Mouse (Mus musculus) gastrocnemius, postnatal 14 days (tissue): ENCODE results near the gene Sulf2. TPM values are rescaled to one million over a fixed set of nuclear protein-coding genes. Genes with fewer than 3 reads are reported as not detected.
A peak's percentile ranks its signal among the peaks of the same experiment; 100 is the strongest.
"Not testable (repeated sequence)": the region's sequence is repeated elsewhere in the genome, so short reads cannot be mapped to it uniquely, and the experiment has no call there.

Experiments
- DNase-seq: peaks from one replicate; pipeline ENCODE4 v3.0.0; 2021; ENCODE audit warnings: mixed read lengths
- intact Hi-C: fragments of 180-260 bp; cut with DNase I; formaldehyde crosslinking; loops from one replicate; pipeline ENCODE4 v1.15.1; 2025; ENCODE audit warnings: low total_unique reads
- long read RNA-seq, 2 experiments: library from polyadenylated mRNA; stranded (forward); transcript quantifications; one replicate each; pipeline ENCODE4 v2.0.0; 2021
- total RNA-seq, 2 experiments: library from RNA; stranded (reverse); gene quantifications; 2 replicates each; pipeline ENCODE4 v1.2.3; 2021

Sulf2 gene
- 10 to 100 TPM; 15.3 to 19.6 TPM for total RNA-seq
- long read RNA-seq, experiment 1, transcript Sulf2-201 (21 exons, 3,927 nt): major isoform, 6 of 13 reads
- long read RNA-seq, experiment 1, partial matches to known transcripts: 5 of 13 reads
- long read RNA-seq, experiment 1, other reads (novel, unspliced or antisense): 2 of 13 reads
- long read RNA-seq, experiment 2, full-length matches to known transcripts: 9 of 15 reads
- long read RNA-seq, experiment 2, partial matches to known transcripts: 3 of 15 reads
- long read RNA-seq, experiment 2, other reads (novel, unspliced or antisense): 3 of 15 reads

GRCm38 (mm10) chr2:166155454-166155815 lies at the start of gene Sulf2:
Gene Sulf2 (minus strand): TSS chr2:166155663.
- intact Hi-C loops: no loop called here
- DNase-seq: peak; percentile 79

GRCm38 (mm10) chr2:166204174-166204573 lies 48.7 kb upstream of the Sulf2 start:
- intact Hi-C loops: no loop called here
- no peak for DNase-seq

- intact Hi-C loops: no loop called here
- DNase-seq: no peak
Observed at GRCm38 (mm10) chr2:166203647-166204046, 48.2 kb upstream of the Sulf2 start.

- intact Hi-C loops: no loop called here
- no peak for DNase-seq
Observed at GRCm38 (mm10) chr2:166197964-166198363, 42.5 kb upstream of the Sulf2 start.

GRCm38 (mm10) chr2:166197064-166197463 lies 41.6 kb upstream of the Sulf2 start:
- DNase-seq: no peak
- intact Hi-C loops: no loop called here

- intact Hi-C loops: no loop called here
Observed at GRCm38 (mm10) chr2:166196080-166196786, 40.8 kb upstream of the Sulf2 start.

GRCm38 (mm10) chr2:166195041-166195440 lies 39.6 kb upstream of the Sulf2 start:
- intact Hi-C loops: no loop called here
- DNase-seq: no peak

More at GRCm38 (mm10) chr2:166196080-166196786, 40.8 kb upstream of the Sulf2 start:
- DNase-seq: no peak

GRCm38 (mm10) chr2:166194112-166194758 lies 38.8 kb upstream of the Sulf2 start:
- no peak for DNase-seq
- intact Hi-C loops: no loop called here

GRCm38 (mm10) chr2:166193509-166193908 lies 38.0 kb upstream of the Sulf2 start:
- intact Hi-C loops: no loop called here

GRCm38 (mm10) chr2:166190816-166191215 lies 35.4 kb upstream of the Sulf2 start:
- no peak for DNase-seq
- intact Hi-C loops: no loop called here

More at GRCm38 (mm10) chr2:166193509-166193908, 38.0 kb upstream of the Sulf2 start:
- no peak for DNase-seq

GRCm38 (mm10) chr2:166189191-166189590 lies 33.7 kb upstream of the Sulf2 start:
- no peak for DNase-seq
- intact Hi-C loops: no loop called here

- DNase-seq, intact Hi-C loops: not testable (repeated sequence)
Observed at GRCm38 (mm10) chr2:166187874-166188453, 32.5 kb upstream of the Sulf2 start.

GRCm38 (mm10) chr2:166187319-166187718 lies 31.9 kb upstream of the Sulf2 start:
- intact Hi-C loops, DNase-seq: not testable (repeated sequence)

- no peak for DNase-seq
- intact Hi-C loops: no loop called here
Observed at GRCm38 (mm10) chr2:166186244-166186948, 30.9 kb upstream of the Sulf2 start.

- intact Hi-C loops: no loop called here
Observed at GRCm38 (mm10) chr2:166185768-166186167, 30.3 kb upstream of the Sulf2 start.

GRCm38 (mm10) chr2:166184417-166184816 lies 29.0 kb upstream of the Sulf2 start:
- no peak for DNase-seq
- intact Hi-C loops: no loop called here

More at GRCm38 (mm10) chr2:166185768-166186167, 30.3 kb upstream of the Sulf2 start:
- no peak for DNase-seq

- intact Hi-C loops: no loop called here
- DNase-seq: no peak
Observed at GRCm38 (mm10) chr2:166182009-166182685, 26.7 kb upstream of the Sulf2 start.

GRCm38 (mm10) chr2:166180744-166181508 lies 25.5 kb upstream of the Sulf2 start:
- intact Hi-C loops: no loop called here
- peak; percentile 70 for DNase-seq
